Mouse (Mus musculus): Measurements from ENCODE around the gene Ngef. TPM values are rescaled to one million over a fixed set of nuclear protein-coding genes. Genes with fewer than 3 reads are reported as not detected.

Ngef gene
- polyA plus RNA-seq, 1 experiment from 2014 or later = 0.35 TPM

DNA sequence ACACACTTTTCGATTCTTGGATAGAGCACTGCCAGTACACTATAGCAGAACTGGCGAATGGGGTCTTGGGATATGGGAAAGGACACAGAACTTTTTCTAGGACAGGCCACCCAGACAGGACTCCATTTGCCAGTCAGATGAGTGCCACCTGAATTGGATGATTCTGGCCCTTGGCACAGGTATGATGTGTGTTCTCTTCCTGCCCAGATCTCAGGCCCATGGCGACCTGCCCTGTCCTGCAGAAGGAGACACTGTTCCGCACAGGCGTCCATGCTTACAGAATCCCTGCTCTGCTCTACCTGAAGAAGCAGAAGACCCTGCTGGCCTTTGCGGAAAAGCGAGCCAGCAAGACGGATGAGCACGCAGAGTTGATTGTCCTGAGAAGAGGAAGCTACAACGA lies 21.0 kb upstream of the Ngef start:
- Histone ChIP-seq H3K4me1 (no peaks in the 10 kb centered on the region), H3K36me3 (no peaks in the 10 kb centered on the region), H3K27me3 (ENCODE audit: low read depth, poor library complexity, severe bottlenecking) (no peaks in the 10 kb centered on the region), H3K27ac (no peak overlapping the region), H3K9me3 (replicated peaks) (no peaks in the 10 kb centered on the region), H3K4me3 (no peak overlapping the region)
- 91% methylated on average over 10 of the region's 10 CpGs for WGBS
- no peak for DNase-seq (ENCODE audit: low spot score)

DNA sequence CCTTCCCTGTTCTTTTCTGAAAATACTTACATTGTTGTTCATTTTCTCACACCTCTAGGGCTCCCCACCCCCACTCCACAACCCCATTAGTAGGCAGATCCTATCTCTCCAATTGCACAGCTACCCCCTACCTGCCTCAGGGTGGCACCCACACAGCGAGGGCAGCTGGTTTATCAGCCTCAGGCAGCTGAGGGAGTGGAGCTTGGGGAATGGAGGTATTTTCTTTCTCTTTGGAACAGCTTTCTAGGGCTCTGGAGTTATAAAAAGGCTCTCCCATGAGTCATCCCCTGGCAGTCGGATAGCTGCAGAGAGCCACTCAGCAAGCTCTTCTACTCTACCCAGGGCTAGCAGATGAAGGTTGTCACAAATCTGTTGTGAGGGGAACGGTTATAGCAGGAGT lies 20.6 kb upstream of the Ngef start:
- no peak overlapping the region for H3K27ac ChIP-seq

DNA sequence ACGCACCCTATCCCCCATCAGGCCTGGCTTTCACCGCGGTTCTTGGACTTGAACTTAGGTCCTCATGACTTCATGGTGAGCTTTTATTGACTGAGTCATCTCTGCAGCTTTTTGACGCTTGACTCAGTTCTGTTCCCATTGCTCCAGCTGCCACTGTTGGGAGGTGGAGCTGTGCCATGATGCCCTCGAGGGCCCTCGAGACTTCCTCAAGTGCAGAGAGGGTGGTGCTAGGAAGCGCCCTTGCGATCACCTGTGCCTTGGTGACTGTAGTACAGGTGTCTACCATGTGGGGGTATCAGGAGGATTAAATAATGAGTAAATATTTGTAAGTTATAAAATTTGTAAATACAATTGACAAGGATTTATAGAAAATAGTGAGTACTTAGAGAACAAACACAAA lies 16.3 kb upstream of the Ngef start:
- WGBS = 89% methylated on average over 8 of the region's 8 CpGs
- Histone ChIP-seq H3K4me1 (no peaks in the 10 kb centered on the region), H3K36me3 (no peaks in the 10 kb centered on the region), H3K4me3 (no peak overlapping the region), H3K27ac (no peak overlapping the region), H3K9me3 (replicated peaks) (no peaks in the 10 kb centered on the region), H3K27me3 (ENCODE audit: low read depth, poor library complexity, severe bottlenecking) (no peaks in the 10 kb centered on the region)
- DNase-seq (ENCODE audit: low spot score) = no peak

More for the DNA sequence above, 20.6 kb upstream of the Ngef start:
- no peaks in the 10 kb centered on the region for H3K4me1 ChIP-seq
- no peak overlapping the region for H3K4me3 ChIP-seq
- H3K9me3 ChIP-seq (replicated peaks) = no peaks in the 10 kb centered on the region
- DNase-seq (ENCODE audit: low spot score) = no peak
- 84% methylated on average over 3 of the region's 3 CpGs for WGBS
- no peaks in the 10 kb centered on the region for H3K27me3 ChIP-seq (ENCODE audit: low read depth, poor library complexity, severe bottlenecking)
- no peaks in the 10 kb centered on the region for H3K36me3 ChIP-seq

- H3K9me3 ChIP-seq (replicated peaks) = no peaks in the 10 kb centered on the region
- no peaks in the 10 kb centered on the region for H3K36me3 ChIP-seq
- no peak overlapping the region for H3K4me3 ChIP-seq
- no peak overlapping the region for H3K27ac ChIP-seq
- no peaks in the 10 kb centered on the region for H3K27me3 ChIP-seq (ENCODE audit: low read depth, poor library complexity, severe bottlenecking)
- no peak for DNase-seq (ENCODE audit: low spot score)
- WGBS = 92% methylated on average over 7 of the region's 7 CpGs
- H3K4me1 ChIP-seq = no peaks in the 10 kb centered on the region
Measured at GRCm38 (mm10) chr1:87589162-87589561, 15.5 kb upstream of the Ngef start.

- Histone ChIP-seq H3K4me3 (no peak overlapping the region), H3K36me3 (no peaks in the 10 kb centered on the region), H3K27me3 (ENCODE audit: low read depth, poor library complexity, severe bottlenecking) (no peaks in the 10 kb centered on the region), H3K4me1 (no peaks in the 10 kb centered on the region), H3K9me3 (replicated peaks) (no peaks in the 10 kb centered on the region), H3K27ac (no peak overlapping the region)
- no peak for DNase-seq (ENCODE audit: low spot score)
- 1% methylated on average over 3 of the region's 3 CpGs for WGBS
Measured at GRCm38 (mm10) chr1:87580824-87581223, 7.2 kb upstream of the Ngef start.

DNA sequence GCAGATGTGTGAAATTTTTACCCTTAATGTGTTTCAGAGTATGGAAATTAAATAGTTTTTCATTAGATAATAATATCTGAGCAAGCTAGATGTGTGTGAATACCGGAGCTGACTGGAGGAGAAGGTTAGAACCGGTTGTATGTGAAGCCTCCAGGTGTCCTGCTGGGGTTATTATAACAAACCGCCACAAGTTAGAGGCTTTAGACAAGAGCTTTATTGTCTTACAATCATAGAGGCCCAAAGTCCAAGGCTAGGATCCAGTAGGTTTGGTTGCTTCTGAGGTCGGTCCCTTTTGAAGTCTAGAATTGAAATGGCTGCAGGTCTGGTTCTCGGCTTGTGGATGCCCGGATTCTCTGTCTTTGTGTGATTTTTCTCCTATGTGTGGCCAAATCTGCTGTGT lies 5.3 kb upstream of the Ngef start:
- Histone ChIP-seq H3K4me1 (peaks cover under 1% of the 10 kb centered on the region; the same call in 1 of the 2 replicates), H3K36me3 (no peaks in the 10 kb centered on the region), H3K4me3 (no peak overlapping the region), H3K27me3 (ENCODE audit: low read depth, poor library complexity, severe bottlenecking) (no peaks in the 10 kb centered on the region), H3K27ac (no peak overlapping the region), H3K9me3 (replicated peaks) (no peaks in the 10 kb centered on the region)
- DNase-seq (ENCODE audit: low spot score) = no peak
- 94% methylated on average over 6 of the region's 6 CpGs for WGBS

- H3K27me3 ChIP-seq (ENCODE audit: low read depth, poor library complexity, severe bottlenecking) = no peaks in the 10 kb centered on the region
- 81% methylated on average over 7 of the region's 7 CpGs for WGBS
- DNase-seq (ENCODE audit: low spot score) = no peak
Measured at GRCm38 (mm10) chr1:87574785-87575184, 1.1 kb upstream of the Ngef start.

DNA sequence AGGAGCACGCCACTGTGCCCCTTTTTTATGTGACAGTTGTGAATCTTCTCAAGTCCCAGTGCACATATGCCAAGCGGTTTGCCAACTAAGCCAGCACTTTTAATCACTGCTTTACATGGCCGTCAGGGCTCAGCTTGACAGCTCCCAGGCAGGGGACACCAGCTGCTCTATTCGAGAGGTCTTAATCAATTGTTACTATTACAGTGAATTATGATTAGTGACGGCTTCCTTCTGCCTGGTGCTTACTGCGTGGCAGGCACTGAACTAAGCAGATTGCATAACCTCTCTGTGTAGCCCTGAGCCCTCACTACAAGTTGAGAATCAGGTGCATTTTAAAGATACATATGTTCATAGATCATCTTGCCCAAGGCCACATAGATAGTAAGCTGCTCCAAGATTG lies 683 bp upstream of the Ngef start:
- Histone ChIP-seq H3K4me3 (no peak overlapping the region), H3K27me3 (ENCODE audit: low read depth, poor library complexity, severe bottlenecking) (no peaks in the 10 kb centered on the region), H3K36me3 (no peaks in the 10 kb centered on the region), H3K4me1 (peaks cover 5% of the 10 kb centered on the region; the same call in 1 of the 2 replicates), H3K9me3 (replicated peaks) (no peaks in the 10 kb centered on the region), H3K27ac (no peak overlapping the region)
- DNase-seq (ENCODE audit: low spot score) = no peak
- WGBS = 81% methylated on average over 6 of the region's 6 CpGs

More at GRCm38 (mm10) chr1:87574785-87575184, 1.1 kb upstream of the Ngef start:
- Histone ChIP-seq H3K36me3 (no peaks in the 10 kb centered on the region), H3K9me3 (replicated peaks) (no peaks in the 10 kb centered on the region), H3K4me3 (no peak overlapping the region), H3K4me1 (peaks cover 5% of the 10 kb centered on the region; the same call in 1 of the 2 replicates), H3K27ac (no peak overlapping the region)

DNA sequence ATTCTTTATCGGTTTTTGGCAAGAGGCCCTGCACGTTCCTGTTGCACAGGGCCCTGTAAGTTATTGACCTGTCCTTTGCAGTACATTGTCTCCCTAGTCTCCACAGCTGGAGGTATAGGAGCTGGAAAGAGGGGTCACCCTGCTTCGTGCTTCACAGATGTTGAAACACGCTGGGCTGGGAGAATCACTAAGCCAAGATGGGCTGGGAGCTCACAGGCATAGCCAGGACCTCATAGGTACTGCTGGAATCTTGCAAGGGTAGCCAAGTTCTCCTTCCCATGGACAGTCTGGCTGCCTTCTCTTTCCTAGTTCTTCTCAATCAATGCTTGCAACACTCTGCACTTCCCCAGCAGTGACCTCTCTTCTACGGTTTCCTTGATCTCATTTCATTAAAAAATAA lies 409 bp downstream of the Ngef start:
- H3K27ac ChIP-seq = no peak overlapping the region
- 82% methylated on average over 5 of the region's 5 CpGs for WGBS
- no peak overlapping the region for H3K4me3 ChIP-seq
- H3K9me3 ChIP-seq (replicated peaks) = no peaks in the 10 kb centered on the region
- H3K27me3 ChIP-seq (ENCODE audit: low read depth, poor library complexity, severe bottlenecking) = no peaks in the 10 kb centered on the region
- no peaks in the 10 kb centered on the region for H3K36me3 ChIP-seq
- DNase-seq (ENCODE audit: low spot score) = no peak
- H3K4me1 ChIP-seq = peaks cover 5% of the 10 kb centered on the region; the same call in 1 of the 2 replicates

GRCm38 (mm10) chr1:87568398-87568797 lies 5.3 kb downstream of the Ngef start:
- DNase-seq (ENCODE audit: low spot score) = no peak
- H3K36me3 ChIP-seq = no peaks in the 10 kb centered on the region
- H3K27ac ChIP-seq = no peak overlapping the region
- H3K9me3 ChIP-seq (replicated peaks) = no peaks in the 10 kb centered on the region
- 46% methylated on average over 6 of the region's 6 CpGs for WGBS
- H3K4me1 ChIP-seq = no peaks in the 10 kb centered on the region
- no peaks in the 10 kb centered on the region for H3K27me3 ChIP-seq (ENCODE audit: low read depth, poor library complexity, severe bottlenecking)
- no peak overlapping the region for H3K4me3 ChIP-seq

DNA sequence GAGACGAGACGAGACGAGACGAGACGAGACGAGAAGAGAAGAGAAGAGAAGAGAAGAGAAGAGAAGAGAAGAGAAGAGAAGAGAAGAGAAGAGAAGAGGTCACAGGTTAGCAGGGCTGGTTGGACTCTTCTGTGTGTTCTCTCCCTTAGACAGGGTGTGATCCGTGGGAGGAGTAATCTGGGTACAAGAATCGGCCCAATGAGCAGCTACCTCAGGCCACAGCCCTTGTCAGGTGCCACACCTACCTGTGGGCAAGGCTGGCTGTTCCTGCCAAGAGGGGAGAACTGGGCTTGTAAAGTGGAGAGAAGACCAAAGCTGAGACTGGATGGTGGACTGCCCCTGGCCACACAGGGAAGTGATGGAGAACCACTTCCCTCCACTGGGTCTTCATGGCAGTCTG lies 7.9 kb downstream of the Ngef start:
- H3K27me3 ChIP-seq (ENCODE audit: low read depth, poor library complexity, severe bottlenecking) = no peaks in the 10 kb centered on the region
- no peaks in the 10 kb centered on the region; the same call in 1 of the 2 replicates for H3K4me1 ChIP-seq
- no peak for DNase-seq (ENCODE audit: low spot score)
- H3K27ac ChIP-seq = no peak overlapping the region
- no peak overlapping the region for H3K4me3 ChIP-seq
- H3K9me3 ChIP-seq (replicated peaks) = no peaks in the 10 kb centered on the region
- no peaks in the 10 kb centered on the region for H3K36me3 ChIP-seq
- WGBS = 87% methylated on average over 8 of the region's 8 CpGs

- no peaks in the 10 kb centered on the region for H3K36me3 ChIP-seq
- no peaks in the 10 kb centered on the region for H3K9me3 ChIP-seq (replicated peaks)
- 80% methylated on average over 3 of the region's 3 CpGs for WGBS
- H3K4me3 ChIP-seq = no peak overlapping the region
- DNase-seq (ENCODE audit: low spot score) = no peak
- H3K4me1 ChIP-seq = no peaks in the 10 kb centered on the region; the same call in 1 of the 2 replicates
- no peaks in the 10 kb centered on the region for H3K27me3 ChIP-seq (ENCODE audit: low read depth, poor library complexity, severe bottlenecking)
- no peak overlapping the region for H3K27ac ChIP-seq
Measured at GRCm38 (mm10) chr1:87562967-87563366, 10.7 kb downstream of the Ngef start.

DNA sequence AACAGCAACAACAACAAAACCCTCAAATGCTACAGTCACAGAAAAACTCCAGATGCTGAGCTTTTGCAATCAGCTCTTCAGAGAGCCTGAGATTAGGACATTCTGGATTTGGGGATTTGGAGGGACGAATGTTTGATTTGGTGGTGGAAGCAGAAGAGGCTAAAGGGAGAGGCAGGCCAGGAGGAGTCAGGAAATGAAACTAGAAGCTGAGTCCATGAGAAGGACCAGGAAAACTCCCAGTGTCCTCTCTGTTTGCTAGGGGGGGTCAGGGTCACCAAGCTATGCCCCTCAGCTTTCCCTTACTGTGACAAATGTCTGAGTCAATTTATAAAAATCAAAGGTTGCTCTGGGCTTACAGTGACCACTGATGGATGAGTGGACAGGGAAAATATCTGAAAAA lies 20.1 kb downstream of the Ngef start:
- peaks cover 17% of the 10 kb centered on the region for H3K4me1 ChIP-seq
- WGBS = 78% methylated on average over 1 of the region's 1 CpGs
- H3K36me3 ChIP-seq = no peaks in the 10 kb centered on the region
- H3K27ac ChIP-seq = no peak overlapping the region
- H3K9me3 ChIP-seq (replicated peaks) = no peaks in the 10 kb centered on the region
- no peak overlapping the region for H3K4me3 ChIP-seq
- DNase-seq (ENCODE audit: low spot score) = no peak
- H3K27me3 ChIP-seq (ENCODE audit: low read depth, poor library complexity, severe bottlenecking) = no peaks in the 10 kb centered on the region

DNA sequence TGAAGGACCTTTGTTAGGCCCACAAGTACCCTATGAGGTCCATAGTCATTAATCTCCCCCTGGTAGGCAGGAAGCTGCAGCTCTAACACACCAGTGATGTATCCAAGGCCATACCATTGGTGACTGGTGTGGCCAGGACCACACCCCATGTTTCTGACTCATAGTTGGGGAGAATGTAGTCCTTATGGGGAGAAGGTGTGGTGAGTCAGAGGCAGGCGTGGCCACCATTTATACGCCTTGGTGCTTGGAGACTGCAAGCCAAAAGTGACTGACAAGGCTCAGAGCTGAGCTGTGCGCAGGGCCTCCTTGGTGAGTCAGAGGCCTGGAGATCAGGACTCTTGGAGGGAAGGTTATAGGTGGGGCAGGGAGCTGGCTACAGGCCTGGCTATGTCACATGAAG lies 22.7 kb downstream of the Ngef start:
- H3K36me3 ChIP-seq = no peaks in the 10 kb centered on the region
- H3K4me3 ChIP-seq = no peak overlapping the region
- no peaks in the 10 kb centered on the region for H3K27me3 ChIP-seq (ENCODE audit: low read depth, poor library complexity, severe bottlenecking)
- 89% methylated on average over 3 of the region's 3 CpGs for WGBS
- peaks cover 17% of the 10 kb centered on the region for H3K4me1 ChIP-seq
- H3K27ac ChIP-seq = no peak overlapping the region
- no peaks in the 10 kb centered on the region for H3K9me3 ChIP-seq (replicated peaks)
- DNase-seq (ENCODE audit: low spot score) = no peak

Measured in limb, embryonic 10.5 days (tissue).